10 mouse cellular contexts compared by ENCODE assay signal in the genomic region with DNA sequence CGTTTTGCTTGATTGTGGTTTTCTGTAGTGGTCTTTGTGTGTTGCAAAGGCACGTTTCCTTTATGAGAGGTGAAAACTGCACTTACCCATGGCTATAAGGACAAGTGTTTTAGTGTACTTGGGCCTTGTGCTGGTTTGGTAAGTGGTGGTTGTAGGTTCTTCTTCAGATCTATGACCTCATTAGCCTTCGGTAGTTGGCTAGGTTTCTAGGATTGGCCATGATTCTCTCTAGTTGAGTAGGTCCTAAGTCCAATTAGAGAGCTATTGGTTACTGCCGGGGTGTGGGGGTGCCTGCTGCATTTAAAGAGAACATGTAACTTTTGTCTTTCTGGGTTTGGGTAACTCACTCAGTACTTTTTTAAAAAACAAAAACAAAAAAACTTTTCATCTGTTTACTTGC.
"Had no signal": no experiment of that assay in that cellular context is flagged by ENCODE, and none has a peak within 500 bp of the region (broad histone marks: within the 10 kb centered on the region; RNA-seq: fewer than 3 reads in every experiment).

No protein-coding gene starts in this region.

- DNase-seq: gastrocnemius, adult 2 months; gastrocnemius, postnatal 10 days; gastrocnemius, postnatal 25 days; heart, adult 18-20 months; heart, postnatal 10 days; heart, postnatal 4 days; kidney, postnatal 10 days; liver; liver, embryonic 13.5 days; liver, postnatal 0 days had no signal
